Mouse (Mus musculus): Measurements from ENCODE around the gene Lingo4.

Lingo4 gene

GRCm38 (mm10) chr3:94398217-94398616 lies at the start of gene Lingo4:
TSS of gene Lingo4 (plus strand) at chr3:94398517.
- no peak for DNase-seq (ENCODE audit: low read depth, low spot score)

- DNase-seq (ENCODE audit: low read depth, low spot score), result peak; percentile 61
Observed at GRCm38 (mm10) chr3:94360812-94361211, 37.5 kb upstream of the Lingo4 start.

- no peak for DNase-seq (ENCODE audit: low read depth, low spot score)
Observed at GRCm38 (mm10) chr3:94362138-94362537, 36.2 kb upstream of the Lingo4 start, which contains the start of gene C2cd4d. TSS of gene C2cd4d (plus strand) at chr3:94362438.

GRCm38 (mm10) chr3:94363291-94364153 lies 34.8 kb upstream of the Lingo4 start:
- DNase-seq (ENCODE audit: low read depth, low spot score), result no peak

GRCm38 (mm10) chr3:94364154-94364526 lies 34.2 kb upstream of the Lingo4 start:
- no peak for DNase-seq (ENCODE audit: low read depth, low spot score)

- peak; percentile 82 for DNase-seq (ENCODE audit: low read depth, low spot score)
Observed at GRCm38 (mm10) chr3:94366761-94367160, 31.6 kb upstream of the Lingo4 start.

- no peak for DNase-seq (ENCODE audit: low read depth, low spot score)
Observed at GRCm38 (mm10) chr3:94367511-94367910, 30.8 kb upstream of the Lingo4 start.

GRCm38 (mm10) chr3:94368631-94369030 lies 29.7 kb upstream of the Lingo4 start:
- DNase-seq (ENCODE audit: low read depth, low spot score), result no peak

GRCm38 (mm10) chr3:94369709-94370108 lies 28.6 kb upstream of the Lingo4 start:
- peak; percentile 53 for DNase-seq (ENCODE audit: low read depth, low spot score)

- DNase-seq (ENCODE audit: low read depth, low spot score), result no peak
Observed at GRCm38 (mm10) chr3:94371637-94372036, 26.7 kb upstream of the Lingo4 start.

- no peak for DNase-seq (ENCODE audit: low read depth, low spot score)
Observed at GRCm38 (mm10) chr3:94372038-94372437, 26.3 kb upstream of the Lingo4 start.

GRCm38 (mm10) chr3:94372641-94373040 lies 25.7 kb upstream of the Lingo4 start, which contains the start of gene Rorc:
TSS of gene Rorc (plus strand) at chr3:94372794.
- no peak for DNase-seq (ENCODE audit: low read depth, low spot score)

- DNase-seq (ENCODE audit: low read depth, low spot score), result peak; percentile 43
Observed at GRCm38 (mm10) chr3:94373090-94373489, 25.2 kb upstream of the Lingo4 start.

- DNase-seq (ENCODE audit: low read depth, low spot score), result no peak
Observed at GRCm38 (mm10) chr3:94373597-94374011, 24.7 kb upstream of the Lingo4 start.

- DNase-seq (ENCODE audit: low read depth, low spot score), result no peak
Observed at GRCm38 (mm10) chr3:94374636-94375035, 23.7 kb upstream of the Lingo4 start.

GRCm38 (mm10) chr3:94375146-94375545 lies 23.2 kb upstream of the Lingo4 start:
- no peak for DNase-seq (ENCODE audit: low read depth, low spot score)

- DNase-seq (ENCODE audit: low read depth, low spot score), result no peak
Observed at GRCm38 (mm10) chr3:94375861-94376260, 22.5 kb upstream of the Lingo4 start.

- DNase-seq (ENCODE audit: low read depth, low spot score), result peak; percentile 60
Observed at GRCm38 (mm10) chr3:94377028-94377923, 21.0 kb upstream of the Lingo4 start.

GRCm38 (mm10) chr3:94379831-94380510 lies 18.3 kb upstream of the Lingo4 start:
- DNase-seq (ENCODE audit: low read depth, low spot score), result no peak

GRCm38 (mm10) chr3:94382308-94382707 lies 16.0 kb upstream of the Lingo4 start:
- no peak for DNase-seq (ENCODE audit: low read depth, low spot score)

- DNase-seq (ENCODE audit: low read depth, low spot score), result no peak
Observed at GRCm38 (mm10) chr3:94383476-94383875, 14.8 kb upstream of the Lingo4 start.

- no peak for DNase-seq (ENCODE audit: low read depth, low spot score)
Observed at GRCm38 (mm10) chr3:94386671-94387070, 11.6 kb upstream of the Lingo4 start.
